Mouse (Mus musculus) lung, postnatal 0 days (tissue): ENCODE data around the gene Tmem92. TPM values are rescaled to one million over a fixed set of nuclear protein-coding genes. Genes with fewer than 3 reads are reported as not detected.
A peak's percentile ranks its signal among the peaks of the same experiment; 100 is the strongest.

Experiments
- ATAC-seq: fragments of 200-750 bp; cut with Nextera tagmentation; 2 replicates; pipeline ENCODE4 v1.8.0; 2017; ENCODE audit warnings: moderate library complexity
- DNase-seq: peaks from one replicate; pipeline ENCODE4 v3.0.0-alpha.2; 2016; ENCODE audit warnings: low spot score
- H3K27ac ChIP-seq: fragments of 300-500 bp; sonication (generic); 2 replicates; pipeline ENCODE4 v1.5.1; 2014; ENCODE audit warnings: antibody characterized with exemption, mild to moderate bottlenecking, low read length, mixed read lengths
- H3K27me3 ChIP-seq: fragments of 300-500 bp; sonication (generic); replicated peaks from 2 replicates; pipeline ENCODE4 v1.6.1; 2014; ENCODE audit warnings: low read length, mixed read lengths; ENCODE audit not compliant: insufficient read depth
- H3K36me3 ChIP-seq: fragments of 300-500 bp; sonication (generic); 2 replicates; pipeline ENCODE4 v1.6.1; 2014; ENCODE audit warnings: low read length, mixed read lengths; ENCODE audit not compliant: insufficient read depth
- H3K4me1 ChIP-seq: fragments of 300-500 bp; sonication (generic); 2 replicates; pipeline ENCODE4 v1.6.1; 2014; ENCODE audit warnings: antibody characterized with exemption, low read depth, low read length, mixed read lengths; ENCODE audit not compliant: insufficient read depth
- H3K4me2 ChIP-seq: fragments of 300-500 bp; sonication (generic); replicated peaks from 2 replicates; pipeline ENCODE4 v1.6.1; 2014; ENCODE audit warnings: low read depth, mild to moderate bottlenecking, low read length, moderate library complexity, mixed read lengths
- H3K4me3 ChIP-seq: fragments of 300-500 bp; sonication (generic); 2 replicates; pipeline ENCODE4 v1.5.1; 2014; ENCODE audit warnings: low read depth, low read length
- H3K9ac ChIP-seq: fragments of 300-500 bp; sonication (generic); replicated peaks from 2 replicates; pipeline ENCODE4 v1.6.1; 2014; ENCODE audit warnings: low read depth, mild to moderate bottlenecking
- H3K9me3 ChIP-seq: fragments of 300-500 bp; sonication (generic); 2 replicates; pipeline ENCODE4 v1.6.1; 2016; ENCODE audit warnings: low read length, mixed read lengths
- CTCF ChIP-seq: IDR thresholded peaks from 2 replicates; pipeline ENCODE4 v1.5.1; 2016; ENCODE audit warnings: antibody characterized with exemption, mild to moderate bottlenecking
- EP300 ChIP-seq: IDR thresholded peaks from 2 replicates; pipeline ENCODE4 v1.6.1; 2016; ENCODE audit warnings: antibody characterized with exemption, mild to moderate bottlenecking, control low read depth
- WGBS: fragments of 180-500 bp; shearing (Covaris S2); extraction: QIAGEN DNeasy Blood & Tissue Kit; methylation state at CpG from one replicate; pipeline ENCODE4 v1.1.7; 2014; 5-methylcytosine and 5-hydroxymethylcytosine counted together
- polyA plus RNA-seq: library from polyadenylated mRNA; unstranded; fragments of >200 nt; fragmentation: Nextera tagmentation; extraction: Ambion mirVana; gene quantifications from 2 replicates; pipeline ENCODE4 v1.2.1, GENCODE M21; 2015

The Tmem92 gene
- polyA plus RNA-seq, 1 experiment from 2014 or later = not detected

- no peaks in the 10 kb centered on the region for H3K27me3 ChIP-seq
- no peak overlapping the region for H3K9ac ChIP-seq
- H3K9me3 ChIP-seq = no peaks in the 10 kb centered on the region
- ATAC-seq (no peak), DNase-seq (peak; percentile 27)
- no peaks in the 10 kb centered on the region for H3K36me3 ChIP-seq
- WGBS = 34% methylated on average over 8 of the region's 8 CpGs
- H3K27ac ChIP-seq = no peak overlapping the region
- H3K4me1 ChIP-seq = no peaks in the 10 kb centered on the region
- TF ChIP-seq EP300 (no peak), CTCF (peak; percentile 58)
- H3K4me2 ChIP-seq = no peak overlapping the region
- no peak overlapping the region for H3K4me3 ChIP-seq
Observed at GRCm38 (mm10) chr11:94732773-94733172, 49.7 kb downstream of the Tmem92 start.

GRCm38 (mm10) chr11:94731229-94731628 is 51.3 kb downstream of the Tmem92 start:
- Histone ChIP-seq H3K4me2 (no peak overlapping the region), H3K27ac (no peak overlapping the region), H3K4me1 (no peaks in the 10 kb centered on the region), H3K36me3 (no peaks in the 10 kb centered on the region), H3K9me3 (no peaks in the 10 kb centered on the region), H3K9ac (no peak overlapping the region), H3K27me3 (no peaks in the 10 kb centered on the region), H3K4me3 (no peak overlapping the region)
- ATAC-seq (no peak), DNase-seq (no peak)
- TF ChIP-seq CTCF = no peak
- no peak for TF ChIP-seq EP300
- WGBS = 84% methylated on average over 12 of the region's 12 CpGs

GRCm38 (mm10) chr11:94730261-94730660 is 52.2 kb downstream of the Tmem92 start:
- Histone ChIP-seq H3K27ac (no peak overlapping the region), H3K36me3 (no peaks in the 10 kb centered on the region), H3K27me3 (no peaks in the 10 kb centered on the region), H3K4me2 (no peak overlapping the region), H3K4me1 (no peaks in the 10 kb centered on the region), H3K4me3 (no peak overlapping the region), H3K9me3 (no peaks in the 10 kb centered on the region), H3K9ac (no peak overlapping the region)
- DNase-seq = peak; percentile 73
- TF ChIP-seq CTCF (peak; percentile 84), EP300 (no peak)
- 22% methylated on average over 5 of the region's 5 CpGs for WGBS
- peak; percentile 23; the same call in 1 of the 2 replicates for ATAC-seq

GRCm38 (mm10) chr11:94729565-94729964 is 52.9 kb downstream of the Tmem92 start:
- no peak overlapping the region for H3K4me2 ChIP-seq
- H3K27ac ChIP-seq = no peak overlapping the region
- DNase-seq (no peak), ATAC-seq (no peak)
- H3K9ac ChIP-seq = no peak overlapping the region
- WGBS = 24% methylated on average over 4 of the region's 4 CpGs
- TF ChIP-seq EP300 = no peak
- peak; percentile 24 for TF ChIP-seq CTCF
- H3K4me3 ChIP-seq = no peak overlapping the region
- H3K4me1 ChIP-seq = no peaks in the 10 kb centered on the region
- H3K27me3 ChIP-seq = no peaks in the 10 kb centered on the region
- no peaks in the 10 kb centered on the region for H3K36me3 ChIP-seq
- no peaks in the 10 kb centered on the region for H3K9me3 ChIP-seq

GRCm38 (mm10) chr11:94728545-94728944 is 54.0 kb downstream of the Tmem92 start:
- H3K4me2 ChIP-seq = no peak overlapping the region
- no peak overlapping the region for H3K9ac ChIP-seq
- no peak for ATAC-seq
- H3K27me3 ChIP-seq = no peaks in the 10 kb centered on the region
- no peak overlapping the region for H3K4me3 ChIP-seq
- no peaks in the 10 kb centered on the region for H3K9me3 ChIP-seq
- WGBS = 79% methylated on average over 3 of the region's 3 CpGs
- TF ChIP-seq EP300 = no peak
- no peak for TF ChIP-seq CTCF
- no peak for DNase-seq
- no peaks in the 10 kb centered on the region for H3K36me3 ChIP-seq
- no peaks in the 10 kb centered on the region for H3K4me1 ChIP-seq
- H3K27ac ChIP-seq = no peak overlapping the region

GRCm38 (mm10) chr11:94727306-94727705 is 55.2 kb downstream of the Tmem92 start:
- Histone ChIP-seq H3K9ac (no peak overlapping the region), H3K4me1 (no peaks in the 10 kb centered on the region), H3K4me3 (no peak overlapping the region), H3K27me3 (no peaks in the 10 kb centered on the region), H3K4me2 (no peak overlapping the region), H3K9me3 (no peaks in the 10 kb centered on the region), H3K27ac (no peak overlapping the region), H3K36me3 (no peaks in the 10 kb centered on the region)
- TF ChIP-seq CTCF (no peak), EP300 (no peak)
- DNase-seq = no peak
- WGBS = 77% methylated on average over 3 of the region's 3 CpGs
- ATAC-seq = no peak

Other genes with a start within 250 kb of the Tmem92 start
- gene Rsad1, start 233.4 kb downstream of the Tmem92 start, polyA plus RNA-seq = 1.6 and 2.3 TPM in 2 replicates
- gene Chad, start 217.7 kb downstream of the Tmem92 start, polyA plus RNA-seq = 23.9 and 29.0 TPM in 2 replicates
- 3.2 and 3.4 TPM in 2 replicates for gene Acsf2, start 180.8 kb downstream of the Tmem92 start, polyA plus RNA-seq
- gene Lrrc59, start 152.9 kb downstream of the Tmem92 start, polyA plus RNA-seq = 72.9 and 75.0 TPM in 2 replicates
- 113 and 118 TPM in 2 replicates for gene Mrpl27, start 128.9 kb downstream of the Tmem92 start, polyA plus RNA-seq
- 0.87 and 1.0 TPM in 2 replicates for gene Eme1, start 128.7 kb downstream of the Tmem92 start, polyA plus RNA-seq
- gene Xylt2, start 105.2 kb downstream of the Tmem92 start, polyA plus RNA-seq = 13.3 and 14.1 TPM in 2 replicates
- gene Gm11541, start 78.2 kb downstream of the Tmem92 start, polyA plus RNA-seq = 0.69 and 1.3 TPM in 2 replicates
- gene Cdc34b, start 40.9 kb downstream of the Tmem92 start, polyA plus RNA-seq = 0.17 and 0.38 TPM in 2 replicates
- gene Col1a1, start 153.5 kb upstream of the Tmem92 start, polyA plus RNA-seq = 464 and 478 TPM in 2 replicates
- not detected in 2 replicates for gene Hils1, start 184.9 kb upstream of the Tmem92 start, polyA plus RNA-seq
- 0.33 and 0.55 TPM in 2 replicates for gene Sgca, start 193.6 kb upstream of the Tmem92 start, polyA plus RNA-seq
- gene Ppp1r9b, start 208.3 kb upstream of the Tmem92 start, polyA plus RNA-seq = 9.8 and 11.5 TPM in 2 replicates
- gene Samd14, start 227.2 kb upstream of the Tmem92 start, polyA plus RNA-seq = 5.4 and 5.8 TPM in 2 replicates